Mouse (Mus musculus): ENCODE data around the gene Rps16. TPM values are rescaled to one million over a fixed set of nuclear protein-coding genes. Genes with fewer than 3 reads are reported as not detected.
A peak's percentile ranks its signal among the peaks of the same experiment; 100 is the strongest.
"Not testable (repeated sequence)": the region's sequence is repeated elsewhere in the genome, so short reads cannot be mapped to it uniquely, and the experiment has no call there.

The Rps16 gene
- total RNA-seq, 2 experiments from 2014 or later, result 361 to 390 TPM

DNA sequence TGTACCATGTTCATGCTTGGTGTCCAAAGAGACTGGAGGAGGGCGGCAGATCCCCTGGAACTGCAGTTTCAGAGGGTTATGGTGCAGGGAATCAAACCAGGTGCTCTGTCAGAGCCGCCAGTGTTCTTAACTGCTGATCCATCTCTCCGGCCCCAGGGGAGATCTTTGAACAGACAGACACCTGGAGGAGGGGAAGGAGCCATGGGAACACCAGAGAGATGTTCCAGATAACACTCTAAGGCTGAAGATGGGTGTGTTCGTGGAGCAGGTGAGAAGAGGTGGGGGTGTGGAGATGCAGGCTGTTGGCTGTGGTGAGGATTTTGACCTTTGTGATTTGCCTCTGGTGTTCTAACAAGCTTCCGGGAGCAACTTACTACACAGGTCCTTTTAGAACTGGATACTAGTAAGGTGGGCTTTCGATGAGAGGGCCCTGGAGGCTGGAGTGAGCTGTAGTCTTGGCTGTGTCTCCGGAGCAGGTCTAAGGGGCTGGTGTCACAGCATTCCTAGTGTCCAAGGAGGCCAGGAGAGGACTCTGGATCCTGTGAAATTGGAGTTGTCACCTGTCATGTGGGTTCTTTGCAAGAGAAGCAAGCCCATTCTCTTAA, 23.5 kb downstream of the Rps16 start:
- no peak for DNase-seq

- no peak for DNase-seq
Observed at GRCm38 (mm10) chr7:28374647-28375046, 24.2 kb downstream of the Rps16 start.

GRCm38 (mm10) chr7:28375176-28375921, 24.9 kb downstream of the Rps16 start:
- peak; percentile 95 for DNase-seq

GRCm38 (mm10) chr7:28376011-28376771, 25.7 kb downstream of the Rps16 start:
- DNase-seq, result peak; percentile 95

- DNase-seq, result peak; percentile 49
Observed at GRCm38 (mm10) chr7:28377190-28378065, 27.0 kb downstream of the Rps16 start.

- DNase-seq, result peak; percentile 71
Observed at GRCm38 (mm10) chr7:28378066-28378690, 27.7 kb downstream of the Rps16 start.

DNA sequence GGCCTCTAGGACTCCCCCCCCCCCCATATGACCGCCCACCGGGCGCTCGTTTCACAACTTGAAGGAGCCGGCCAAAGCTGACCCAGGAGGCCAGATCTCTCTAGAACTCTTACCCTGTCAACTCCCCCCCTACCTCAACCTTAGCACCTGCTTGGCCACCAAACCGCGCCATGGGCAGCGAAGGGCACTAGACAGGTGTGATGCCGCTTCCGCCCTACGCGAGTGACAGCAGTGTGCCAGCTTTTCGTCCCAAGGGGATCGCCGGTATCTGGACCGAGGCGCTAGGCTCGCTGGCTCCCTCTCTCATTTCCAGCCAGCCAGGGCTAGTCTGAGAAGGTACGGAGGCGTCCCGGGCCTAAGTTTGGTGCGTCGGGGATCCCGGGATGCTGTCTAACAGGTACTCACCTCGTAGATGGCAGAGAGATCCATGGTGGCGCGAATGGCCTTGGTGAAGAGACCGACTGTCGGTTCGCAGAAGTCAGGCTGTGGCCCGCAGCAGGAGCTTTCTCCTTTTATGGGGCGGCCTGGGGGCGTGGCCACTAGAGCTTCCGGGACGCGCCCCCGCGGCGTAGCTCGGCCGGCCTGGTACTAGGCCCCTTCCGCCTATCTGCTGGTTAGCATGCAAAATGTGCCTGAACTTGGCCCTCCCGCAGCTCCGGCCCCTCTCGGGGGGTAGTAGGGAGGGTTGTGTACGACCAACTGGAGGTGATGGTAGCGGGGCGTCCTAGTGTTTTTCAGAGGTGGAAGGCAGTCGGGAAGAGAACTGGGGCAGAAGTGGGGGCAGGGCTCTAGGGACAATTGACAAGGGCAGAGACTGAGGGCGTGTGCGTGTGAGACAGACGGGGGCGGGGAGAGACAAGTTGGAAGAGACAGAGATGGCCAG, 28.6 kb downstream of the Rps16 start:
- peak; percentile 95 for DNase-seq

DNA sequence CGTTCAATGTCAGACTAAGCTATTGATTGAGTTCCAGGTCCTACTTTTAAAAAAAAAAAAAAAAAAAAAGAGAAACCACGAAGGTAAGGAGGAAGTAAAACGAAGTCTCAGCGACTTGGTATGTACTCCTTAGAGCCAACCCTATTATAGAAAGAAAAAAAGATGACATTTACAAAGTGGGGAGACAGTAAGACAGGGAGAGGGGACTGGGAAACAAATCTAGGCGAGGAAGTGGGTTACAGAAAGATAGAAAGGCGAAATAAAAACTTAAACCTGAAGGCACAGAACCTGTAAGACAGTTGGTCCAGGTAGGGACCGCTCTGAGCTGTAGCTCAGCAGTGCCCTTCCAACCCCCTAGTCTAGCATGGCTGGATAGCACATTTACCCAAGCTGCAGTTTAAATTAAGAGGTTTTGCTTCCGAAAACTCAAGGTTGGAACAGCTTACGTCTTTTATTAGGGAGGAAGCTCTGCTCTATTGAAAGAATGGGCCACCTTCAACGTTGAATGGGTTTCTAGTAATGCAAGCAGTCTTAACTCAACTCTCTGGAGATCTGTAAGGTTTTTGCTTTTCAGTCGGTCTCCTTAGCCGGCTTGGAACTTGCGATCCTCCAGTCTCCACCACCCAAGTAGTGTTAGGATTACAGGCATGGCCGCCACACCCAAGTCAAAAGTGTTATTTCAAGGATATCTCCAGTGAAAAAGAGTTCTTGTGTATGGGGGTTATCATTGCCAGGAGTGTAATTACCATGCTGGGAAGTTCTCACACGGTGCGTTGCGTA, 30.0 kb downstream of the Rps16 start, which contains the start of gene Zfp36:
Zfp36 (minus strand) TSS at position 17 of the 780 bp plus-strand sequence.
- no peak for DNase-seq

DNA sequence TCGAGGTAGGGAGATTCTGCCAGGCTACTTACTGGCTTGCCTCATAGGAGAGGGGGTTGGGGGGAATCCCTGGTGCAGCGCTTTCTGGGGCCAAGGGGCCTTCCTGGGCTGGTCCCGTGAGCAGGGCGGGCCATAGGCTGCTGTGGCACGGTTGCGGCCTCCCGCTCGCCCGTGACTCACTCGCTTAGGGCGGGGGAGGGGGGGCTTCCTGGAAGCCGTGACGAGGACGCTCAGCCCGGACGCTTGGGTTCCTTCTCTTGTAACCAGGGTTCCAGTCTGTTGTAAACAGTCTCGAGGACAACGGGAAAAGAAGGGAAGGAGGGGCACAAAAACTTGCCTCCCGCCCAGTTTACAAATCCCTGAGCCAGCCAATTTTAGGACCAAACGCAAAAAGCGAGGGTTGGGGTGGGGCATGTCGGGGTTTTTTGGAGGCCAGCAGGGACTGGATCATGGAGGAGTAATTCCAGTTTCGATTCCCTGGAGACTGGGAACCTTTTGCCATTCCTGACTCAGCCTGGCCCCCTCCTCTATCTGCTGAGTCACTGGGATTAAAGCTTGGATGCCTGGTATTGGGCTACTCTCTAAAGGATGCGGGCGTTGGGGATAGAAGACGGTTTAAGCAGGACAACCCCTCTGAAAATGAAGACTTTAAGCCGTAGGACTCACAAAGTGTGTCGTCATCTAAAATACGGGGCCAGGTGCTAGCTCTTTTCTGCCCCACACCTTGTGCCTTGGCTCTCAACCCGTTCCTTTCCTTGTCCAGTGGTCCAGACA, 30.8 kb downstream of the Rps16 start:
- peak; percentile 91 for DNase-seq

- peak; percentile 90 for DNase-seq
Observed at GRCm38 (mm10) chr7:28381938-28382337, 31.5 kb downstream of the Rps16 start.

DNA sequence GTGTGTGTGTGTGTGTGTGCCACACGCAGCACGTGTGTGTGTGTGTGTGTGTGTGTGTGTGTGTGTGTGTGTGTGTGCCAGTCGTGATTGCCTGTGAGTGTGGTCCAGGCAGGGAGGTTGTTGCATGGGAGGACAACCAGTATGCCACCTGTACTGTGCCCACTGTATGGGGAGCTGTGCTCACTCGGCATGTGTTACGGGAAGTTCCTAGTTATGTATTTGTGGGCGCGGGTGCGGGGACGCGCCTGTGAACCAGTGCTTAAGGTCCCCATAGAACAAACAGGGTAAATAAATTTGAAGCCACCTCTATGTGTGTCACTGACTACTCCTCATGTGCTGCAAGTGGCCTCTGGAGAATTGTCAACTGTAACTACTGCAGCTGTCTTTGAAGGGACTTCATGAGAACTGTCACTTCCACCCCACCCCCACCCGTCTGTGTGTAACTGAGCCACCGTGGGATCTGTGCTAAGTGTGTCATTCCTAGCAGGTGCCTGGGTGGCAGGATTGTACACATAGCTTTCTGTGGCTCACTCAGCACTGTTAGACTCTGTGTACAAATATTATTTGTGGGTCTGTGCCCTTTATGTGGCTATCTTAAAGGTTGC, 32.0 kb downstream of the Rps16 start:
- DNase-seq, result no peak

DNA sequence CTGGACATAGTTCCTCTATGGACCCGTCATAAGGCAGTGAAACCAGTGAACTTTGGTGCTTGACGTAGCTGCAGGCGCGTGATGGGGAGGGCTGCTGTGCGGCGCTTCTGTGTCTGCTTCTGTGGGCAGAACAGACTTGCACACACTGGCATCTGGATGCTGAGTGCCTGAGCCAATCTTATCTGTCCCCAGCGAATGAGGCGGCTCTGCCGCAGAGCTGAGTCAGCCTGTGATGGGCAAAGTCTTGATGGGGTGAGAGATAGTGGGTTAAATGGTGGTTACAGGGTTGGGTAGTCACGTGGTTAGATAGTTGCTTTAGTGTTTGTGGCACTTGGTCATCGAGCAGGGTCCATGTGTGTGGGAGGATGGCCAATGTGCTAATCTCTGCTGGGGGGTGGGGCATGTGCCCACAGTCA, 32.5 kb downstream of the Rps16 start:
- peak; percentile 59 for DNase-seq

DNA sequence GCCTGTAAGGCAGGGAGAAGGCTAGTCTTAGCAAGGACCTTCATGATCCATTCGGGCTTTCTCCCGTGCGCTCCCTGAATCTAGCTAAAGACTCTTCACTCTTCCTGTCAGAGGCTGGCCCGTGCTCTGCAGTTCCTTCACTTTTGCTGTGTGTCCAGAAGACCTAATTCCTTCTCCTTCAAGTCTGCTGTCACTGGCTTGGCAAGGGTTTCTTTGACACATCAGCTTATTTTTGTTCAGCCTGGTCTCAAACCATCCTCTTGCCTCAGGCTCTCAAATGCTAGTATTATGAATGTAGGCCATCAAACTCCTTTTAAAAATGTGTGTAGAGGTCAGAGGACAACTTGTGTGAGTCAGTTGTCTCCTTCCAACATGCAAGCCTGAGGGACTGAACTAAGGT, 33.2 kb downstream of the Rps16 start:
- no peak for DNase-seq

- no peak for DNase-seq
Observed at GRCm38 (mm10) chr7:28384162-28384561, 33.7 kb downstream of the Rps16 start.

DNA sequence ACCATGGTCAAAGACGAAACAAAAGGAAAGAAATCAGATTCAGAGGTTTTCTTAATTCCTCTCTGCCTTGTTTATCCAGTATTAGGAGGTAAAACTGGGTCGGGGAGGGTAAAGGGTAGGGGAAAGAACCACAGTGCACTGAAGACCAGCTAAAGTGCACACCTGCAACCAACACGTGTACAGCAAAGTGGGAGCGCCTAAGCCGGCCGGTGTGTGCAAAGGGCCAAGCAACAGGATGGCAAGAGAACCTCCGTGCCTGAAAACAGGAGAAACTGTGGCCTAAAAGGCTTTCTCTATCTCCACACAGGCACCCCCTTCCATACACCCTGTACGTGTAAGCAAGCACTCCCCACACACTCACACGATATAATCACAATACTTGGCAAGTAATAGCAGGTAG, 34.7 kb downstream of the Rps16 start:
- DNase-seq, result no peak

GRCm38 (mm10) chr7:28386007-28386406, 35.6 kb downstream of the Rps16 start:
- peak; percentile 55 for DNase-seq

GRCm38 (mm10) chr7:28386462-28386861, 36.0 kb downstream of the Rps16 start:
- peak; percentile 73 for DNase-seq

- DNase-seq, result not testable (repeated sequence)
Observed at GRCm38 (mm10) chr7:28386877-28387276, 36.4 kb downstream of the Rps16 start.
